Mouse (Mus musculus) stomach, embryonic 15.5 days (tissue): ENCODE measurements around the gene Igf2bp3. TPM values are rescaled to one million over a fixed set of nuclear protein-coding genes. Genes with fewer than 3 reads are reported as not detected.

Experiments used
- ATAC-seq: fragments of 200-750 bp; cut with Nextera tagmentation; 2 replicates; pipeline ENCODE4 v1.8.0; 2017; ENCODE audit warnings: low read depth, moderate number of reproducible peaks, moderate TSS enrichment; ENCODE audit not compliant: insufficient read depth, low FRiP score
- H3K27ac ChIP-seq: fragments of 300-500 bp; sonication (generic); 2 replicates; pipeline ENCODE4 v1.5.1; 2015; ENCODE audit warnings: mild to moderate bottlenecking, inconsistent platforms
- H3K27me3 ChIP-seq: fragments of 300-500 bp; sonication (generic); replicated peaks from 2 replicates; pipeline ENCODE4 v1.6.1; 2015; ENCODE audit warnings: inconsistent platforms
- H3K36me3 ChIP-seq: fragments of 300-500 bp; sonication (generic); 2 replicates; pipeline ENCODE4 v1.6.1; 2015; ENCODE audit warnings: inconsistent platforms
- H3K4me1 ChIP-seq: fragments of 300-500 bp; sonication (generic); 2 replicates; pipeline ENCODE4 v1.6.1; 2015; ENCODE audit warnings: inconsistent platforms
- H3K4me2 ChIP-seq: fragments of 300-500 bp; sonication (generic); 2 replicates; pipeline ENCODE4 v1.6.1; 2015; ENCODE audit warnings: mild to moderate bottlenecking, inconsistent platforms
- H3K4me3 ChIP-seq: fragments of 300-500 bp; sonication (generic); replicated peaks from 2 replicates; pipeline ENCODE4 v1.5.1; 2015; ENCODE audit warnings: inconsistent platforms
- H3K9ac ChIP-seq: fragments of 300-500 bp; sonication (generic); 2 replicates; pipeline ENCODE4 v1.6.1; 2015; ENCODE audit warnings: inconsistent platforms
- H3K9me3 ChIP-seq: fragments of 300-500 bp; sonication (generic); 2 replicates; pipeline ENCODE4 v1.6.1; 2016; ENCODE audit warnings: inconsistent platforms
- WGBS: fragments of 180-500 bp; shearing (Covaris S2); methylation state at CpG from one replicate; pipeline ENCODE4 v1.1.7; 2015; 5-methylcytosine and 5-hydroxymethylcytosine counted together
- polyA plus RNA-seq: library from polyadenylated mRNA; unstranded; fragments of >200 nt; fragmentation: Nextera tagmentation; extraction: Ambion mirVana; gene quantifications from 2 replicates; pipeline ENCODE4 v1.2.1, GENCODE M21; 2015

Gene Igf2bp3
- polyA plus RNA-seq, 1 experiment from 2014 or later, result 64.3 TPM

DNA sequence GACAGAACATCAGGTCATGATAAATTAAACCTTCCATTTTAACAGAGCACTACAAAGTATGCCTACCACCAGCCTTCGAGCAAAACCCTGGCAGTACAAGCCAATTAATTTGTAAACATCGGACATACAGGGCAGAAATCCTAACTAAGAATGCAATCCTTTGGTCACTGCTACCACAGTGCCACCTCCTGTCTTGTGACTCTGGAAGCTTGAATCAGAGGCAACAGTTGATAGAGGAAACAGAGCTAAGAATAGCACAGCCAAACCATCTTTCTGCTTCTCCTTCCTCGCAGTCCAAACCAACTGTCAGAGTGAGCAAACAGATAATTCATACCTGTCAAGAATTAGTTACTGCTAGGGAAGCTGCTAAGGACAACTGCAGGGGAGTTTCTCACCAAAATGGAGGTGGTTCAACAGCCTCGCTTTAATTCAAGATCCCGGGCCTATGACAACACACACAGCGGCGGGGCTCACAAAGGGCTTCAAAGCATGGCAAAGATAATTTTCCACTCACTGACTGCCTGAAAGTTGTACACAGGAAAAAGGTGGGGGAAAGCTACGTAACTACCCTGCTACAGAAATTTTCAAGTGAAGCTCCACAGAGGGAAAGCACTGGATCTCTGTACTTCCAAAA, 6.3 kb downstream of the Igf2bp3 start:
- Histone ChIP-seq H3K4me2 (peak overlapping the region; percentile 1; the same call in 1 of the 2 replicates), H3K27ac (peak overlapping the region; percentile 60; the same call in 1 of the 2 replicates), H3K9ac (no peak overlapping the region), H3K4me1 (peaks cover 34% of the 10 kb centered on the region), H3K27me3 (no peaks in the 10 kb centered on the region), H3K4me3 (no peak overlapping the region), H3K36me3 (peaks cover 8% of the 10 kb centered on the region; the same call in 1 of the 2 replicates), H3K9me3 (no peaks in the 10 kb centered on the region)
- no peak for ATAC-seq
- 34% methylated on average over 8 of the region's 8 CpGs for WGBS

DNA sequence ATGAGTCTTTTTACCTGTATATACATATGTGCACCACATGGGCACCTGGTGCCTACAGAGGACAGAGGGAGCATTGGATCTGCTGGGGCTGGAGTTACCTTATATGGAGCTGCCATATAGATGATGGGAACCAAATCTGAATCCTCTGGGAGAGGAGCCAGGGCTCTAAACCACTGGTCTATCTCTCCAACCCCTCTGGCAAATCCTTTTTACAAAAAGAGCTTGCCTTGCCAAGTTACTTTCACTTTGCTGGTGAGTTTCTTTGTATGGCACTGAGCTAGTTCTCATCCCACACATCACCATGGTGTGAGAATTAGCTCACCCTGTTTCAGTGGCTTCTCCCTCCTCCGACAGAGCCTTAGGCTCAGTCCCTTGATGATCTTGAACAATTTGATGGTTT, 8.3 kb downstream of the Igf2bp3 start:
- H3K4me1 ChIP-seq, result peaks cover 24% of the 10 kb centered on the region
- no peaks in the 10 kb centered on the region for H3K27me3 ChIP-seq
- WGBS, result 82% methylated on average over 1 of the region's 1 CpGs
- H3K9me3 ChIP-seq, result no peaks in the 10 kb centered on the region
- H3K36me3 ChIP-seq, result peaks cover 8% of the 10 kb centered on the region; the same call in 1 of the 2 replicates
- no peak overlapping the region for H3K27ac ChIP-seq
- no peak overlapping the region for H3K4me3 ChIP-seq
- no peak overlapping the region for H3K9ac ChIP-seq
- ATAC-seq, result no peak
- no peak overlapping the region for H3K4me2 ChIP-seq

DNA sequence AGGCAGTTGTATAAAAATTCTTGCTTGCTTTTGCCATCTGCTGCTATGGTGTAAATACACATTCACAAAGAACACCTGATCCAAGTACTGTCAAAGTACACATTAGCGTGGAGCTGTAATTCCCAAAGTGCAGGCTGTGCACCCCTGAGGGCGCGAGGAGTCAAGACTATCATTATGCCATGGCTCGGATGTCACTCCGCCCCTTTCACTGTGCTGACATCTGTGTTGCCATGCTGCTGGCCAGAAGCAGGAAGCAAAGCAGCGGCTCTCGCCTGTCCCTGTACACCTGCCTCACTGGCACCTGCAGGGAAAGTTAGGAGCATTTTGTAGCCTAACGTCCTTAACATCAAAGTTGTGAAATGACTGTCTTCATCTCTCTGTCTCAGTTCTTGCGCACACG, 19.6 kb downstream of the Igf2bp3 start:
- H3K27ac ChIP-seq, result no peak overlapping the region
- 87% methylated on average over 10 of the region's 10 CpGs for WGBS
- ATAC-seq, result no peak

DNA sequence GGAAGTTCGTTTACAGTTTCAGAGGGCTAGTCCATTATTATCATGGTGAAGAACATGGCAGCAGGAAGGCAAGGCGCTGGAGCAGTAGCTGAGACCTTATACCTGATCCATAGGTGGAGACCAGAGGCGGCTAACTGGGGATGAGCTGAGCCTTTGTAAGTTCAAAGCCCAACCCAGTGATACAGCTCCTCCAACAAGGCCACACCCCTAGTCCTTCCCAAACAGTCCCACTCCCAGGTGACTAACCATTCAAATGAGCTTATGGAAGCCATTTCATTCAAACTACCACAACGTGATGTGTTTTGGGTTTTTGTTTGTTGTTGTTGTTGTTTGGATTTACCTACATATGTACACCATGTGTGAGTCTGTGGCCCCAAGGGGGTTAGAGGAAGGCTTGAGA, 20.2 kb downstream of the Igf2bp3 start:
- H3K4me1 ChIP-seq, result no peaks in the 10 kb centered on the region
- no peak overlapping the region for H3K27ac ChIP-seq

More for the DNA sequence above, 19.6 kb downstream of the Igf2bp3 start:
- H3K9ac ChIP-seq, result no peak overlapping the region
- H3K4me3 ChIP-seq, result no peak overlapping the region
- H3K27me3 ChIP-seq, result no peaks in the 10 kb centered on the region
- no peaks in the 10 kb centered on the region for H3K9me3 ChIP-seq
- 0 out of 2 replicates have a peak, but pooled peaks cover 7% of the 10 kb centered on the region for H3K36me3 ChIP-seq
- H3K4me2 ChIP-seq, result no peak overlapping the region
- H3K4me1 ChIP-seq, result no peaks in the 10 kb centered on the region

DNA sequence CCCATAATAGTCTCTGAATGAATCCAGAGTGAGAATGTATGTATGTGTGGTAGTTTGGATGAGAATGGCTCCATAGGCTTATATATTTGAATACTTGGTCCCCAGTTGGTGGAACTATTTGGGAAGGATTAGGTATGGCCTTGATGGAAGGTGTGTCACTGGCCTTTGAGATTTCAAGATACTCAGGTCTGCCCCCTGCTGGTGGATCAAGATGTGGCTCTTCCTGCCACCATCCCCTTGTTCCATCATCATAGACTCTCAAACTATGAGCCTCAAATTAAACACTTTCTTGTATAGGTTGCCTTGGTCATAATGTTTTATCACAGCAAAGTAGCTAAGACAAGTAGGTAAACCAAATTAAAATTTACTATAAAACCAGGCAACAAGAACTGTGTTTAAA, 25.4 kb downstream of the Igf2bp3 start:
- Histone ChIP-seq H3K4me2 (no peak overlapping the region), H3K27ac (no peak overlapping the region), H3K9ac (no peak overlapping the region), H3K27me3 (no peaks in the 10 kb centered on the region), H3K9me3 (no peaks in the 10 kb centered on the region), H3K36me3 (0 out of 2 replicates have a peak, but pooled peaks cover 5% of the 10 kb centered on the region), H3K4me3 (no peak overlapping the region), H3K4me1 (no peaks in the 10 kb centered on the region)
- ATAC-seq, result no peak

More for the DNA sequence above, 20.2 kb downstream of the Igf2bp3 start:
- H3K4me3 ChIP-seq, result no peak overlapping the region
- no peaks in the 10 kb centered on the region for H3K27me3 ChIP-seq
- 96% methylated on average over 4 of the region's 4 CpGs for WGBS
- H3K9me3 ChIP-seq, result no peaks in the 10 kb centered on the region
- no peak overlapping the region for H3K4me2 ChIP-seq
- ATAC-seq, result no peak
- H3K36me3 ChIP-seq, result 0 out of 2 replicates have a peak, but pooled peaks cover 7% of the 10 kb centered on the region
- H3K9ac ChIP-seq, result no peak overlapping the region

DNA sequence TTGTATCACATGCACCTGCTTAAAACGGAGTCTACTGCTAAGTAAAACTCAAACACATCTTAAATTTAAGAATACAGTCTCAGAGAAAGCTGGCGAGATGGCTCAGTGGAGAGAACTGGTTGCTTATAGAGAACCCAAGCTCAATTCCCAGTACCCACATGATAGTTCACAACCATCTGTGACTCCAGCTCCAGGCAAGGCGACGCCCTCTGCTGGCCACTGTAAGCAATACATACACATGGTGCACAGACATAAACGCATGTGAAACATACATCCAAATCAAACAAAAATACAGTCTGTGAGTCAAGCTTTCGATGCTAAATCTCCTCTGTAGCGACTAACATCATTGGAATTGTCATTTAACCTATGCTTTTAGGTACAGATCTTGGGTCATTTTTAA, 27.5 kb downstream of the Igf2bp3 start:
- Histone ChIP-seq H3K27me3 (no peaks in the 10 kb centered on the region), H3K9ac (no peak overlapping the region), H3K4me2 (no peak overlapping the region), H3K27ac (no peak overlapping the region), H3K4me3 (no peak overlapping the region), H3K9me3 (no peaks in the 10 kb centered on the region), H3K4me1 (no peaks in the 10 kb centered on the region), H3K36me3 (0 out of 2 replicates have a peak, but pooled peaks cover 5% of the 10 kb centered on the region)
- WGBS, result 86% methylated on average over 7 of the region's 7 CpGs
- no peak for ATAC-seq

DNA sequence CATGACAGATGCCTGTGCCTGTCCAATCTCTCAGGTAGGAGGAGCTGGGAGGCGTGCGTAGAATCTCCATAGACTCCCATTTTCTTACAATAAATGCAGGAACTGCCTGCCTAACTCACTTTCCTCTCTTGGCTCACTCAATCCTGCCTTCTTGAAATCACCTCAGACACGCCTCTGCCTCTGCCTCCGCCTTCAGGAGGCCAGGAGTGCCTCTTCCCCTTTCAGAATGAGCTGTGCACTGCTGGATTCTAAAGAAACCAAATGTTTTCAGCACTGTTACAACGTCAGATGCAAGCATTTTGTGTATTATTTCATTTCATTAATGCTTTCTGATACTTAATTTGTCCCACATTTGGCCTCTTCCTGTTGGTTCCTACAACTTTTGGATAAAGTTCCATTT, 38.7 kb downstream of the Igf2bp3 start:
- H3K27me3 ChIP-seq, result no peaks in the 10 kb centered on the region
- no peak overlapping the region for H3K9ac ChIP-seq
- no peak overlapping the region for H3K4me3 ChIP-seq
- ATAC-seq, result no peak
- H3K36me3 ChIP-seq, result no peaks in the 10 kb centered on the region
- H3K4me1 ChIP-seq, result peaks cover 8% of the 10 kb centered on the region; the same call in 1 of the 2 replicates
- no peaks in the 10 kb centered on the region for H3K9me3 ChIP-seq
- no peak overlapping the region for H3K27ac ChIP-seq
- 71% methylated on average over 5 of the region's 5 CpGs for WGBS
- H3K4me2 ChIP-seq, result no peak overlapping the region

DNA sequence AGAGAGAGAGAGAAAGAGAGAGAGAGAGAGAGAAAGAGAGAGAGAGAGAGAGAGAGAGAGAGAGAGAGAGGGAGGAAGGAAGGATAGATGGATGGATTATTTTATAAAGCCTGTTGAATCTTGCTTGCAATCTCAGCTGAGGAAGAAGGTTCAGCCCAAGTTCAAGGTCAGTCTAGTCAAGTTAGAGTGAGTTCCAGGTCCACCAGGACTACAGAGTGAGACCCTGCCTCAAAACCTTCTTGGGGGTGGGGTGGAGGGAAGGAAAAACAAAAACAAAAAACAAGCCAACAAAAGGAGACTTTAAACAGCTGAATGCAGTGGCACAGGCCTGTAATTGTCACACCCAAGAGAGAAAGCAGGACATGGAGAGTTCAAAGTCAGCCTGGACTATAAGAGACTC, 40.1 kb downstream of the Igf2bp3 start:
- H3K9ac ChIP-seq, result no peak overlapping the region
- no peak overlapping the region for H3K4me3 ChIP-seq
- no peaks in the 10 kb centered on the region for H3K36me3 ChIP-seq
- no peaks in the 10 kb centered on the region for H3K27me3 ChIP-seq
- no peak for ATAC-seq
- no peak overlapping the region for H3K4me2 ChIP-seq
- peak overlapping the region; percentile 21; the same call in 1 of the 2 replicates for H3K27ac ChIP-seq
- no peaks in the 10 kb centered on the region for H3K9me3 ChIP-seq
- H3K4me1 ChIP-seq, result peaks cover 11% of the 10 kb centered on the region; the same call in 1 of the 2 replicates

DNA sequence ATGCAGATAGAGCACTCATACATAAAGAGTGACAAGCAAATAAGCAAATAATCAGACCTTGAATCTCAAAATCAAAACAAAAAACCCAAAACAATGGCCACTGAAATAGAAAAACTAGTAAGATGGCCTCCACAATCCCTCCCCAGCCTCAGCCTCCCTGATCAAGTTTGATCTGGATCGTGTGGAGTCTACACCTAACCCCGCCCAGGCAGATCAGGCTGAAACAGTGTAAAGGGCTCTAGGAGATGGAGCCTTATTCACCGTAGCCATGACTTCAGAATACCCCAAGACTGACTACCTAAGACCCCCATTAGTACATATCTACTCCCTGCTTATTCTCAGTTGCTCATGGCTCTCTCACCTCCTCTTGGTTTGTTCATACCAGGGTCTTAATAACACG, 41.1 kb downstream of the Igf2bp3 start:
- Histone ChIP-seq H3K27ac (no peak overlapping the region), H3K4me3 (no peak overlapping the region), H3K4me2 (no peak overlapping the region), H3K27me3 (no peaks in the 10 kb centered on the region), H3K4me1 (peaks cover 11% of the 10 kb centered on the region; the same call in 1 of the 2 replicates), H3K36me3 (no peaks in the 10 kb centered on the region), H3K9ac (no peak overlapping the region), H3K9me3 (no peaks in the 10 kb centered on the region)
- no peak for ATAC-seq
- 62% methylated on average over 4 of the region's 4 CpGs for WGBS

DNA sequence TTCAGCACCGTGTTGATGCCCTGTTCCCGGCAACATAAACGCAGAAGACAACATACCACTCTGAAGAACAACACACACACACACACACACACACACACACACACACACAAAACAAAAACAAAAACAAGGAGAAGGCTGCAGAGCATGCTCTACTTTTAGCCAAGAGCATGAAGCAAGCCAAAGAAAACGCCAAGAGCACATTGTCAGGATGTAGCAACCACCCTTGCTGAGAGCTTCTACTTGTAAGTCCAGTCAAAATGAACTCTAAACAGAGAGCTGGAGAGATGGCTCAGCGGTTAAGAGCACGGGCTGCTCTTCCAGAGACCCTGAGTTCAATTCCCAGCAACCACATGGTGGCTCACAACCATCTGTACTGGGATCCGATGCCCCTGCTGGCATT, 41.5 kb downstream of the Igf2bp3 start:
- Histone ChIP-seq H3K9ac (no peak overlapping the region), H3K4me2 (no peak overlapping the region), H3K4me1 (peaks cover 11% of the 10 kb centered on the region; the same call in 1 of the 2 replicates), H3K27me3 (no peaks in the 10 kb centered on the region), H3K27ac (no peak overlapping the region), H3K9me3 (no peaks in the 10 kb centered on the region), H3K36me3 (no peaks in the 10 kb centered on the region), H3K4me3 (no peak overlapping the region)
- 82% methylated on average over 7 of the region's 7 CpGs for WGBS
- ATAC-seq, result no peak

DNA sequence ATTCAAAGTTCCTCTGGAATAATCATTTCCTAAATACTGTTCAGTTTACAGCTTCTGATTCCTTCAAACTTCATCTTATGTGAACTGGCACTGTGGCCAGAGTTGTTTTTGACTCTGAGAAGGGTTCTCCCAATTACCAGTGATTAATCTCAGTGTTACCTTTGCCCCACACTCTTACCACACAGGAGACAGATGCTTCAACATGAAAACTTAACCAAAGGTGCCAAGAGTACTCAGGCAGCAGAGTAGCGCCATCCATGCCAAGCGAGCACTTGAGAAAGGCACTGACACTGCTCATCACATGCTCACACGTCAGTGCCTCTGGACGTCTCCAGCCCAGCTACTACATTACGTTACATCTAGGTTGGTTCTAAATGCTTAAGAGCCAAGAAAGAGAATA, 43.5 kb downstream of the Igf2bp3 start:
- Histone ChIP-seq H3K4me2 (no peak overlapping the region), H3K36me3 (no peaks in the 10 kb centered on the region), H3K4me3 (no peak overlapping the region), H3K27me3 (no peaks in the 10 kb centered on the region), H3K9ac (no peak overlapping the region), H3K27ac (no peak overlapping the region), H3K4me1 (peaks cover 11% of the 10 kb centered on the region; the same call in 1 of the 2 replicates), H3K9me3 (no peaks in the 10 kb centered on the region)
- no peak for ATAC-seq
- WGBS, result 79% methylated on average over 5 of the region's 5 CpGs

DNA sequence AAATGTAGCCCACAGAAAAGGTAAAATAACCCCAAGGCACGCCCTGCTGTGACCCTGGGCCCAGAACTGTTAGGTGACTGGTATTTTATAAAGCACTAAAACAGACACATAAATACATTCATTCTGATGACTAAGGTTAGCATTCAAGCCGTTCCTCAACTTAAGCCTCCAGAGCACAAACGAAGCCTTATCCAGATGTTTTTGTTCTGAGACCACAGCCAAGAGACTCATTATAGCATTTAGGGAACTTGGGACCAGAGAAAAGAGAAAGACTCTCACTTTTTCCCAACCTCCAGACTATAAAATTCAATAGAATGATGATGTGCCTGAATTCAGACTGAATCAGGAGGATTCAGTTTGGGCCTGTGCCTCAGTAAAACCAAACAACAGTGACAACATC, 46.1 kb downstream of the Igf2bp3 start:
- H3K27me3 ChIP-seq, result no peaks in the 10 kb centered on the region
- no peak overlapping the region for H3K27ac ChIP-seq
- no peak overlapping the region for H3K4me2 ChIP-seq
- no peak overlapping the region for H3K9ac ChIP-seq
- no peaks in the 10 kb centered on the region for H3K36me3 ChIP-seq
- ATAC-seq, result no peak
- WGBS, result 41% methylated on average over 3 of the region's 3 CpGs
- H3K4me3 ChIP-seq, result no peak overlapping the region
- H3K4me1 ChIP-seq, result peaks cover 3% of the 10 kb centered on the region; the same call in 1 of the 2 replicates
- no peaks in the 10 kb centered on the region for H3K9me3 ChIP-seq
